Mouse (Mus musculus) macrophage (primary cell): ENCODE data around the gene Orai1. TPM values are rescaled to one million over a fixed set of nuclear protein-coding genes. Genes with fewer than 3 reads are reported as not detected.
"Not testable (repeated sequence)": the region's sequence is repeated elsewhere in the genome, so short reads cannot be mapped to it uniquely, and the experiment has no call there.

ENCODE experiments used
- H3K27ac ChIP-seq: fragments of 350-480 bp; formaldehyde crosslinking; 2 replicates; pipeline ENCODE4 v1.9.0; 2021
- H3K36me3 ChIP-seq: fragments of 350-480 bp; formaldehyde crosslinking; 2 replicates; pipeline ENCODE4 v1.9.0; 2021; ENCODE audit errors: inconsistent target
- H3K4me3 ChIP-seq: fragments of 350-480 bp; formaldehyde crosslinking; 2 replicates; pipeline ENCODE4 v1.9.0; 2021; ENCODE audit errors: inconsistent target
- H3K79me2 ChIP-seq: fragments of 350-480 bp; formaldehyde crosslinking; 2 replicates; pipeline ENCODE4 v1.9.0; 2021; ENCODE audit errors: inconsistent target
- WGBS: methylation state at CpG from one replicate; pipeline ENCODE4 v1.1.7; 2026; ENCODE audit warnings: inconsistent platforms; ENCODE audit not compliant: missing documents; 5-methylcytosine and 5-hydroxymethylcytosine counted together
- polyA plus RNA-seq: library from polyadenylated mRNA; stranded (reverse); fragments of 250-400 nt; gene quantifications from 3 replicates; pipeline ENCODE4 v1.2.4, GENCODE M21; 2018; ENCODE audit warnings: inconsistent platforms
- total RNA-seq, 78 experiments: library from RNA; depleted of rRNA; stranded (reverse); fragments of 250-400 nt; gene quantifications; 1 replicate in 9 of 78; 2 replicates in 24 of 78; 3 replicates in 43 of 78; 4 replicates in 2 of 78; pipeline ENCODE4 v1.2.4; 2018; ENCODE audit warnings: inconsistent platforms in 56 of 78

Orai1 gene
- 10 to 100 TPM in 21 of 26 experiments, 1 to 10 TPM in 5; 2.8 to 40.6 (median 18.2) TPM for total RNA-seq (2018; cell fraction: chromatin; rRNA removed)
- 10 to 100 TPM; 18.7 to 41.9 (median 32.1) TPM for total RNA-seq (2018; cell fraction: cytosol; rRNA removed)
- 10 to 100 TPM in 24 of 26 experiments, 1 to 10 TPM in 2; 7.3 to 39.8 (median 20.7) TPM for total RNA-seq (2018; cell fraction: nucleus; rRNA removed)
- 17.7 to 42.0 TPM (median 35.0 TPM) in 3 replicates for polyA plus RNA-seq

DNA sequence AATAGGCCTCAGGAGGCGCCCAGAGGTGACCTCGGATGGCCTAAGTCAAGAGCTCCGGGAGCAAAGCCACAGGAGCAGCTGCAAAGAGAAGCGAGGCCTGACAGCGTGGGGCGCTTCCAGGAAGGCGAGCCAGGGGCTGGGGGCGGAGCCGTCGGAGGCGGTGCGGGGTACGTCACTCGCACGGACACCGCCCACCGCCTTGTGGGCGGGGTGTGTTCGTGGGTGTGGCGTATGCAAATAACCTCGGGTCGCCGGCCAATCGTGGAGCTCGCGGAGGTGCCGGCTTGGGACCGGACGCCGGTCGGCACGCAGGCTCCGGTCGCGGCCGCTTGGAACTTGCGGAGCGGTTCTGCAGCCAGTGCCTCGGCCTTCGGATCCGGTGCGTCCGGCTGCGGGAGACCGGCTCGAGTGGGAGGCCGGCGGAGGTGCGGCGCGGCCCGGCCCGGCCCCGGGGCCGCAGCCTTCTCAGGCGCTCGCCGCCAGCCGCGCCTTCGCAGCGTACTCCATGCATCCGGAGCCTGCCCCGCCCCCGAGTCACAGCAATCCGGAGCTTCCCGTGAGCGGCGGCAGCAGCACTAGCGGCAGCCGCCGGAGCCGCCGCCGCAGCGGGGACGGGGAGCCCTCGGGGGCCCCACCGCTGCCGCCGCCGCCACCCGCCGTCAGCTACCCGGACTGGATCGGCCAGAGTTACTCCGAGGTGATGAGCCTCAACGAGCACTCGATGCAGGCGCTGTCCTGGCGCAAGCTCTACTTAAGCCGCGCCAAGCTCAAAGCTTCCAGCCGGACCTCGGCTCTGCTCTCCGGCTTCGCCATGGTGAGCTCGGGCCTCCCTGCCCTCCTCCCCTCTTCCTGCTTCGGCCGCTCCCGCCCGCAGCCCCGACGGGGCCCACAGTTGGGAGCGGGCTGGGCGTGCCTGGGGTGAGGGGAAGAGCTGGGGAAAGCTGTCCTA is at the start of gene Orai1:
Gene Orai1, plus strand, starts transcription at position 322 of the 949 bp plus-strand sequence.
- H3K4me3 ChIP-seq = peak within 1 kb of the TSS; percentile 78
- peak within 1 kb of the TSS; percentile 77 for H3K27ac ChIP-seq
- no peaks in the 10 kb centered on the region for H3K36me3 ChIP-seq
- under 1% methylated on average over 80 of the region's 106 CpGs for WGBS
- H3K79me2 ChIP-seq = peaks cover 45% of the 10 kb centered on the region

DNA sequence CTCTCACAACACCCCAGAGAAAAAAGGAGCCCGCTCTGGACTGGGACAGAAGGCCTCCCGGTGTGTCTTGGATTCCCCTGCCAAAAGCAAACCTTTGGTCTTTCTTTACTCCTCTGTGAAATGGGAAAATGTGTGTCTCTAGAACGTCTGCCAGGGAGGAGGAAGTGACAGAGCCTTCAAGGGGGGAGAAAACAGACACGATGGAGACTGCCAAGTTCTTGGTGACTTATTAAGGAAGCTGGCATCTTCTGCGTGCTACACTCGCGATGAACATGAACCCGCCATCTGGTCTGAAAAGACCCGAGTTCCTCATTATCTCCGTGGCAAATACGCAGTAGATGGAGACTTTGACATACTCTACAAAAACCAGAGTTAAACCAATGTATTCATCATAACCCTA is 49.4 kb upstream of the Orai1 start:
- Histone ChIP-seq H3K79me2 (no peaks in the 10 kb centered on the region), H3K27ac (no peak overlapping the region), H3K36me3 (peaks cover 9% of the 10 kb centered on the region; the same call in 1 of the 2 replicates), H3K4me3 (no peak overlapping the region)
- 24% methylated on average over 11 of the region's 11 CpGs for WGBS

DNA sequence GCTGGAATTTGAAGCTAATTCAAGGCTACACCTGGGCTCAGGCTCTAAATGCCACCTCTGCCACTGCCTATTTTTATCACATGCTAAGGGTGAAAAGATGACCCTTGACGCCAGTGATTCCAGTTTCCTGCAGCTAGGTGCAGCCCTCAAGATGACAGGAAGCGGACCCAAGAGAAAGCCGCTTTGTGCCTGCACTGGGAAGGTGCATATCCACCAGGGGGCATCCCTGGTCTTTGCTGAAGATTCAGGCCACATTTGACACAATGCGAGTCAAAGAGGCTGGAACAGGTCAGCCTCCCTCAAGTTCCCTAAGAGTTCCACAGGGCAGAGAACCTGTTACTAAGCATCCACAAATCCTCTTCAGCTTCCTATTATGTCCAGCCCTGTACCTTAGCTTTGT is 46.6 kb upstream of the Orai1 start:
- 37% methylated on average over 3 of the region's 4 CpGs for WGBS
- no peaks in the 10 kb centered on the region for H3K36me3 ChIP-seq
- no peaks in the 10 kb centered on the region for H3K79me2 ChIP-seq
- H3K4me3 ChIP-seq = no peak overlapping the region
- H3K27ac ChIP-seq = no peak overlapping the region

DNA sequence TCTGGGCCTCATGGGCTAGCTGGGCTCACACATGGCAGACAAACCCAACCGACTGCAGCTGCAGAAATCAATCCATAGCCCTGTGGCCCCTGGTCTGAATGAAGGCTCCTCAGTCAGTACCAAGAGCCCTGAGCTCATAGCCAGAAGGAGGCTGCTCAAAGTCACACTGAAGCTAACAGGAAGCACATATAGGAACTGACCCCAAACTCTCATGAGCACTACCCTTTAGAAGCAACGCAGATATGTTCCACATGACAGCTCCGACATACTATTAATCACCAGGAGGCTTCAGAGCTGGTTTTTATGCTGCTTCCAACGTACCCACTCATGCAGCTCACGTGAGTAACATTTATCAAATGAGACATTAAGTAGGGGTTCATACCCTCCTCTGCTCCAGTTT is 44.8 kb upstream of the Orai1 start:
- no peak overlapping the region for H3K4me3 ChIP-seq
- H3K27ac ChIP-seq = no peak overlapping the region
- H3K36me3 ChIP-seq = no peaks in the 10 kb centered on the region
- WGBS = 85% methylated on average over 5 of the region's 5 CpGs
- no peaks in the 10 kb centered on the region for H3K79me2 ChIP-seq

DNA sequence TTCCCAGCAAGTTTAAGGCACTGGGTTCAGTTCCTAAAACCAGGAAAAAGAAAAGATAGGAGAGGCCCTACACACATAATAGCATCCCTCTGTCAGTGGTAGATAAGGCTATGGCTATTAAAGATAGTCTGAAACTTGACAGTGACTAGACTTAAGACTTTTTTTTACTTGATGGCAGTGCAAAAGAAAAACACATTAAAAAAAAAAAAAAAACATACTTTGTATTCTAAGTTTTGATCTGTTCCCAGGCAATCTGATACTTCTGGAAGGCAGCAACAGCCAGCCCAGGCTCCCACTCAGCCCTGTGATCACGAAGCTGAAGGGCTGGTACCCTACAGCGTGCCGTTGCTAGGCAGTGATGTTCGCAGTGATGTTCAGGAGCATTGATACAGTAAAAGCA is 43.4 kb upstream of the Orai1 start:
- no peak overlapping the region for H3K4me3 ChIP-seq
- 99% methylated on average over 4 of the region's 4 CpGs for WGBS
- no peaks in the 10 kb centered on the region for H3K79me2 ChIP-seq
- H3K36me3 ChIP-seq = no peaks in the 10 kb centered on the region
- no peak overlapping the region for H3K27ac ChIP-seq

DNA sequence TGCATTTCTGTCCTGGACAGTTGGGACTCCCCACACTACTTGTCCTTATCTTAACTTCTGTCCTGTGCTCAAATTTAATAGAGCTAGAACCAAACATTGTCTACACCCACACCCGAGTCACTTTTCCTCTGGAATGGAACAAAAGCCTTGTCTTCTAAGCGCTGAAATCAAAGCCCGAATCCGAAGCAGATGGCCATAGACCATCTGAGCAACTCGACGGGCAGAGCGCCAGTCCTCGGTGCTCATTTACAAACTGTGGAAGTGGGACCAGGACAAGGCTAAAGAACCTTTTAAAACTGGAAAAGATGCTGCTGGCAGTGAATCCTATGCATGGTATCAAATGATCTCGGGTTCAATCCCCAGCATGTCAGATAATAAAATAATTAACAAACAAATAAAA is 42.8 kb upstream of the Orai1 start:
- Histone ChIP-seq H3K4me3 (no peak overlapping the region), H3K27ac (no peak overlapping the region), H3K36me3 (no peaks in the 10 kb centered on the region), H3K79me2 (no peaks in the 10 kb centered on the region)
- 91% methylated on average over 9 of the region's 9 CpGs for WGBS

DNA sequence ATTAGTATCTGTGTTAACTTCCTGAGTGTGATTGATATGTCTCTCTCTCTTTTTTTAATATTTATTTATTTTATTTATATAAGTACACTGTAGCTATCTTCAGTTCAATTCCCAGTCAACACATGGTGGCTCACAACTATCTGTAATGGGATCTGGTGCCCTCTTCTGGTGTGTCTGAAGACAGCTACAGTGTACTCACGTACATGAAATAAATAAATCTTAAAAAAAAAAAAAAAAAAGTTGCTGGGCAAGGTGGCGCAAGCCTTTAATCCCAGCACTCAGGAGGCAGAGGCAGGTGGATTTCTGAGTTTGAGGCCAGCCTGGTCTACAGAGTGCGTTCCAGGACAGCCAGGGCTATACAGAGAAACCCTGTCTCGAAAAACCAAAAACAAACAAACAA is 40.2 kb upstream of the Orai1 start:
- not testable (repeated sequence) for H3K4me3 ChIP-seq, H3K79me2 ChIP-seq, H3K27ac ChIP-seq, H3K36me3 ChIP-seq
- 91% methylated on average over 4 of the region's 4 CpGs for WGBS

DNA sequence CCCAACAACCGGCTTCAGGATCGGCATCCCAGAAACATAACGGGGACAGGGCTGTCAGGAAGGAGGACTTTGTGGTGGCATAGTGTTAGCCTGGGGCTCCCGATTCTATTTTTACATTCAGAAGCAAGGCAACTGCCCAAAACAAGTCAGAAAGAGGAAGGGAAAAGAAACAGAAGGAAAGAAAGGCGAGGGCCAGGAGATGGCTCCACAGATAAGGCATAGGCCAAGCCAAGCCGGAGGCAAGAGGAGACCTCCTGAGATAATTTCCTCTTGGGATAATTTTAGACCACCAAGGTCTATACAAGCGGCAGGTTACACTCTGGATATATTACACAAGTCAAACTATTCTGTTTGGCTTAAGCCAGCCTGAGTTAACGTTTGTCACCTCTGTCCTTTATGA is 35.9 kb upstream of the Orai1 start:
- Histone ChIP-seq H3K79me2 (no peaks in the 10 kb centered on the region), H3K36me3 (no peaks in the 10 kb centered on the region), H3K4me3 (no peak overlapping the region), H3K27ac (no peak overlapping the region)
- 12% methylated on average over 8 of the region's 8 CpGs for WGBS

DNA sequence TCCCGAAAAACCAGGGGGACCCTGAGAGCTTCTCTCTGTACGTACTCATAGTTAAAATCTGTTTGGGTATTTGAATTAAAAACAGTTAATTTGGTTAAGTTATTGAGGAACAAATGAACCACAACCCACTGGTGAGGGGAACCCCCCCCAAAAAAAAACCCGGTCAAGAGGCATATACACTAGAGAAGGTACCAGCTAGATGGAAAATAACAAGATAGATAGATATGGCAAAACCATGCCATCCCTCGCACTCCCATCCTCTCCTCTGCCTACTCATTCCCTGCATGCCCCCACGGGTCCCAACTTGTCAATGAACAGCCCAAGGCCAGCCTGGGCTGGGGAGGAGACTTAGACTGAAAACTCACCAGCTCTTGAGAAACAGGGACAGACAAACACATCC is 30.4 kb upstream of the Orai1 start:
- Histone ChIP-seq H3K36me3 (no peaks in the 10 kb centered on the region), H3K4me3 (no peak overlapping the region), H3K27ac (no peak overlapping the region), H3K79me2 (no peaks in the 10 kb centered on the region)
- WGBS = 97% methylated on average over 5 of the region's 5 CpGs

DNA sequence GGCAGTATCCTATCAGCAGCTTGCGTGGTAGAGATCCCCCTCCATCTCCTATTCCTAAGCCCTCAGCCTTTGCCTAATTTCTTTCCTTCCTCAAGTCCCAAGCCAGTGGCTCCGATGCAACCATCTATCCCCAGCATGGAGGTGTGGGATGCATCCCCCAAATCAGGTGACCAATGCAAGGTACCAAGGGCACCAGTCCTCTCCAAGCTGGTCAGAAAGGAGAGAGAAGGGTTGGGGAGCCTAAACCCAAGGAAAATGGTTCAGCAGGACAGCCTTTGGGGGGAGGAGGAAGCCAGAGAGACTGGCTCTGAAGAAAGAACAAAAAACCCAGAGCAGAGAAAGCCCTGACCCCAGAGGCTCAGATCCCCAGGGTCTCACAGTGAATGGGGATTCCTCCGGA is 29.6 kb upstream of the Orai1 start:
- 100% methylated on average over 3 of the region's 3 CpGs for WGBS
- Histone ChIP-seq H3K4me3 (no peak overlapping the region), H3K79me2 (no peaks in the 10 kb centered on the region), H3K36me3 (no peaks in the 10 kb centered on the region), H3K27ac (no peak overlapping the region)

DNA sequence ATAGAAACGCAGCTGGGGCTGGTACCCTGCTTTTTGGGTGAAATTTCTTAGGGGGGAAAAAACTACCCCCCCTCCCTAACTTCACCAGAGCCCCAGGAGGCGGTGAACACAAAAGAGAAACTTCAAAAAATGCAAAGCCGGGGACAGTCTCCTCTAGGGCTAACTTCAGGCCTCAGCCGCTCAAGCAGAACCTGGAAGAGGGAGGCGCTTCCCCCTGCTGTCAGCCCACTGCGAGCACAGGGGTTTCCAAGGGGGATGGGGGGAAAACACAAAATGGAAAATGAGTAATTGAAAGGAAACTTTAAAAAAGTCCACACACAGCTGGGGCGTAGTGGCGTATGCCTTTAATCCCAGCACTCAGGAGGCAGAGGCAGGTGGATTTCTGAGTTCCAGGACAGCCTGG is 28.8 kb upstream of the Orai1 start:
- 87% methylated on average over 8 of the region's 8 CpGs for WGBS
- H3K36me3 ChIP-seq = no peaks in the 10 kb centered on the region
- no peak overlapping the region for H3K27ac ChIP-seq
- no peak overlapping the region for H3K4me3 ChIP-seq
- no peaks in the 10 kb centered on the region for H3K79me2 ChIP-seq

DNA sequence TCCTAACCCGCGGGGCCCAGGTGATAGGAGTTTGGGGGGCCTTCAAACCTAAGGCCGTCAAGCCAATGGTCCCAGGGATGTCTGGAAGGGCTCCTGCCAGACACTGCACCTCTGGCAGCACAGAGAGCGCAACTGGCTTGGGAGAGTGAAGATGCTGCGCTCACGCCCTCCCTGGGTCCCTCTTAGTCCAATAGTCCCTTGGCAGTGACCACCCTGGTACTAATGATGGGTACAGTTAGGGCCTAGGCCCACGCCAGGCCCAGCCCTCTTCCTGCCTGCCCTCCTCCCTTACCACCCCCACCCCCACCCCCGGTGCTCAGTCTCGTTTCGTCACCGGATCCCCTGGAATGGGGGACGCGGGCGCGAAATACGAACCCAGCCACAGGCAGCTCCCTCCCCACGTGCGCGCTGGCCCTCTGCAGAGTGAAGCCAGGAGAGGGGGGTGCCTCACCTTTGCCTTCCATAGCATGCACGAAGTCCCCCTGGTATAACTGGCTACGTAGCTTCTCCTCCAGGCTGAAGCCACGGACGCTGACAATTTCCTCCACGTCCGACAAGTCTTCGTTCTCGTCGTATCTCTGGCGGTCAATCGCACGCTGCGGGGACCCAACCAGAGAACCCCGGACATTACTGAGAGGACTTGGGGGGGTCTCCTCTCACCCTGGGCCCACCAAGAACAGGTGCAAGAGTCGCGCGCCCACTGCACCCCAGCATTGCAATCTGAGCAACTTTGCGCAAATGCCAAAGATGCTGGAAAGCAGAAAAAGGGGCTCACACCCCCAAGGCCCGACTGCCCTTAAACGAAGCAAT is 27.5 kb upstream of the Orai1 start:
- peak overlapping the region; percentile 57 for H3K4me3 ChIP-seq
- H3K27ac ChIP-seq = no peak overlapping the region
- no peaks in the 10 kb centered on the region for H3K79me2 ChIP-seq
- no peaks in the 10 kb centered on the region for H3K36me3 ChIP-seq
- 18% methylated on average over 35 of the region's 39 CpGs for WGBS

DNA sequence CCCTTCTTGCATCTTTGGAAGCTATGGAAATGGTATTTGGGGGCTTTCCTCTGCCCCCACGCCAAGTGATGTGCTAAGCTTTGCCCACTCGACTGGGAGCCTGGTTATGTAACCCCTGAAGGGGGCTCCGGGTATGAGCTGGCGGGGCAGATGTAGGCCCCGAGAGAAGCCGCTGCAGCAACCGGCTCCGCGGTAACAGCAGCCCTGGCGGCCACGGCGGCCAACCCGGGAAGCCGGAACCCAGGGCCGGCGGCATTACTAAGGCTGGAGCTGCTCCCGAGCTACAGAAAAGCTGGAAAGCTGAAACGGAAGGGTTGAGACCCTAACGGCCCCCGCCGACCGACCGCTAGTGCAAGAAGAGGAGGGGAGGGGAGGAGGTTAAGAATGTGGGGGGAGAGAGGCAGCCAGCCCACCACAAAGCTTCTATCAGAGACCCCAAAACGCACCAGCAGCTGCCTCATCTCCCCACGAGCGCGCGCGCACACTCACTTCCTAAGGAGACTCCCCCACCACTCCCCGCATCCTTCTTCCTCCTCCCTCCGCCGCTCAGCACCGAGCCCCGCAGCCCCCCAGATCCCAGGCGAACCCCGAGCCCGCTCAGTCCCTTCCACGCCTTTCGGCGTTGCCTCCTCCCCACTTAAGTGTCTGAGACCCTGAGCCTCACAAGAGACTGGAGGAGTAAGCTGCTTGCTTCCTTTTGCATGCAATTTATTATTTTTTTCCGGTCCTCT is 26.7 kb upstream of the Orai1 start:
- Histone ChIP-seq H3K27ac (peak overlapping the region; percentile 75), H3K79me2 (no peaks in the 10 kb centered on the region), H3K36me3 (no peaks in the 10 kb centered on the region), H3K4me3 (peak overlapping the region; percentile 57)
- WGBS = 1% methylated on average over 35 of the region's 41 CpGs

DNA sequence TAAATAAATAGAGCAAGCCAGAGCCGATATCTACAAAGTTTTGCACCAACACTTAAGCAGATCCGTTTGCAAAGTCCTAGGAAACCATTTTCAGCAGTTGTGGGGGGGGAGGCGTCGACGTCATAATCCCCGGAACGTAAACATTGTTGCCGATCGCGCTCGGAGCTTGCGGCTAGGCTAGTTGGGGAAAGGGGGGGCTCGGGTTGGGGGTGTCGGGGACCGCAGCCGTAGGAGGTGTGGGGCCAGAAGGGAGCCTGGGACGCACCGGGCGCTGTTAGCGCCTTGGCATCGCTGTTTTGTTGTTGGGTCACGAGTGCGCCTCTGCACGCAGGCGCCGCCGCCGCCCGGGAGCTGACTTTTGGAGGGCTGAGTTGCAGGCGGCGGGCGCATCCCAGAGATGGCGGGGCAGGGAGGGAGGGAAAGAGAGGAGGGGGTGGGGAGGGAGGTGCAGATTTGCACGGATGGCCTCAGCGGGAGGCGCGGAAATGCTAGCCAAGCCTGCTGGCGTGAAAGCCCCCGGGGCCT is 25.8 kb upstream of the Orai1 start:
- H3K27ac ChIP-seq = peak overlapping the region; percentile 75
- peak overlapping the region; percentile 57 for H3K4me3 ChIP-seq
- under 1% methylated on average over 37 of the region's 39 CpGs for WGBS
- no peaks in the 10 kb centered on the region for H3K79me2 ChIP-seq
- no peaks in the 10 kb centered on the region for H3K36me3 ChIP-seq
